Mouse (Mus musculus) limb, embryonic 12.5 days (tissue): ENCODE results near the gene Anxa9. TPM values are rescaled to one million over a fixed set of nuclear protein-coding genes. Genes with fewer than 3 reads are reported as not detected.

Source experiments
- ATAC-seq: fragments of 200-750 bp; cut with Nextera tagmentation; 2 replicates; pipeline ENCODE4 v1.8.0; 2017; ENCODE audit warnings: low read depth, moderate TSS enrichment; ENCODE audit not compliant: insufficient number of reproducible peaks, insufficient read depth, low FRiP score, low TSS enrichment
- H3K27ac ChIP-seq: fragments of 300-500 bp; sonication (generic); 2 replicates; pipeline ENCODE4 v1.5.1; 2016; ENCODE audit warnings: mild to moderate bottlenecking, moderate library complexity
- H3K27me3 ChIP-seq: fragments of 300-500 bp; sonication (generic); 2 replicates; pipeline ENCODE4 v1.6.1; 2016; ENCODE audit warnings: mild to moderate bottlenecking, moderate library complexity
- H3K36me3 ChIP-seq: fragments of 300-500 bp; sonication (generic); 2 replicates; pipeline ENCODE4 v1.6.1; 2016; ENCODE audit warnings: mild to moderate bottlenecking, moderate library complexity
- H3K4me1 ChIP-seq: fragments of 300-500 bp; sonication (generic); replicated peaks from 2 replicates; pipeline ENCODE4 v1.6.1; 2016
- H3K4me2 ChIP-seq: fragments of 300-500 bp; sonication (generic); 2 replicates; pipeline ENCODE4 v1.6.1; 2016; ENCODE audit warnings: mild to moderate bottlenecking, moderate library complexity
- H3K4me3 ChIP-seq: fragments of 300-500 bp; sonication (generic); replicated peaks from 2 replicates; pipeline ENCODE4 v1.5.1; 2016; ENCODE audit warnings: mild to moderate bottlenecking
- H3K9ac ChIP-seq: fragments of 300-500 bp; sonication (generic); replicated peaks from 2 replicates; pipeline ENCODE4 v1.6.1; 2016; ENCODE audit warnings: mild to moderate bottlenecking, moderate library complexity
- H3K9me3 ChIP-seq: fragments of 300-500 bp; sonication (generic); 2 replicates; pipeline ENCODE4 v1.6.1; 2016; ENCODE audit warnings: mild to moderate bottlenecking, moderate library complexity
- WGBS: fragments of 180-500 bp; shearing (Covaris S2); methylation state at CpG from one replicate; pipeline ENCODE4 v1.1.7; 2016; 5-methylcytosine and 5-hydroxymethylcytosine counted together
- polyA plus RNA-seq: library from polyadenylated mRNA; unstranded; fragments of >200 nt; fragmentation: Nextera tagmentation; extraction: Ambion mirVana; gene quantifications from 2 replicates; pipeline ENCODE4 v1.2.1, GENCODE M21; 2016

Anxa9 gene
- polyA plus RNA-seq, 1 experiment from 2014 or later, result 1.8 TPM

- Histone ChIP-seq H3K4me3 (no peak overlapping the region), H3K9ac (no peak overlapping the region)
- 74% methylated on average over 6 of the region's 6 CpGs for WGBS
Measured at GRCm38 (mm10) chr3:95312623-95313022, 5.6 kb upstream of the Anxa9 start.

GRCm38 (mm10) chr3:95310968-95311882 lies 4.2 kb upstream of the Anxa9 start:
- H3K27me3 ChIP-seq, result no peaks in the 10 kb centered on the region
- no peak for ATAC-seq
- H3K9ac ChIP-seq, result no peak overlapping the region
- no peak overlapping the region; the same call in 1 of the 2 replicates for H3K27ac ChIP-seq
- peaks cover 5% of the 10 kb centered on the region for H3K4me1 ChIP-seq
- no peaks in the 10 kb centered on the region for H3K9me3 ChIP-seq
- H3K4me3 ChIP-seq, result no peak overlapping the region
- WGBS, result 67% methylated on average over 9 of the region's 9 CpGs
- H3K36me3 ChIP-seq, result no peaks in the 10 kb centered on the region
- H3K4me2 ChIP-seq, result no peak overlapping the region

More at GRCm38 (mm10) chr3:95312623-95313022, 5.6 kb upstream of the Anxa9 start:
- H3K4me1 ChIP-seq, result peaks cover 14% of the 10 kb centered on the region
- no peaks in the 10 kb centered on the region for H3K9me3 ChIP-seq
- H3K36me3 ChIP-seq, result no peaks in the 10 kb centered on the region; the same call in 1 of the 2 replicates
- no peak overlapping the region for H3K4me2 ChIP-seq
- no peak overlapping the region for H3K27ac ChIP-seq
- no peaks in the 10 kb centered on the region for H3K27me3 ChIP-seq
- ATAC-seq, result no peak

GRCm38 (mm10) chr3:95310496-95310895 lies 3.5 kb upstream of the Anxa9 start:
- 73% methylated on average over 3 of the region's 3 CpGs for WGBS
- Histone ChIP-seq H3K4me2 (no peak overlapping the region), H3K36me3 (no peaks in the 10 kb centered on the region), H3K4me3 (no peak overlapping the region), H3K9me3 (no peaks in the 10 kb centered on the region), H3K27me3 (no peaks in the 10 kb centered on the region), H3K9ac (no peak overlapping the region), H3K27ac (no peak overlapping the region), H3K4me1 (no peaks in the 10 kb centered on the region)
- no peak for ATAC-seq

GRCm38 (mm10) chr3:95306244-95306643 lies 732 bp downstream of the Anxa9 start:
- H3K36me3 ChIP-seq, result no peaks in the 10 kb centered on the region
- no peak overlapping the region for H3K9ac ChIP-seq
- WGBS, result 86% methylated on average over 4 of the region's 4 CpGs
- no peak for ATAC-seq
- H3K4me1 ChIP-seq, result peaks cover 4% of the 10 kb centered on the region; the same call in 1 of the 2 replicates
- no peaks in the 10 kb centered on the region for H3K27me3 ChIP-seq
- H3K27ac ChIP-seq, result no peak overlapping the region
- H3K9me3 ChIP-seq, result no peaks in the 10 kb centered on the region
- no peak overlapping the region for H3K4me3 ChIP-seq
- H3K4me2 ChIP-seq, result no peak overlapping the region

- no peak for ATAC-seq
- H3K4me1 ChIP-seq, result peaks cover 6% of the 10 kb centered on the region
- no peaks in the 10 kb centered on the region for H3K9me3 ChIP-seq
- no peak overlapping the region for H3K4me2 ChIP-seq
- H3K27me3 ChIP-seq, result no peaks in the 10 kb centered on the region
- no peak overlapping the region for H3K4me3 ChIP-seq
- 81% methylated on average over 3 of the region's 3 CpGs for WGBS
- peaks cover 14% of the 10 kb centered on the region for H3K36me3 ChIP-seq
- no peak overlapping the region for H3K27ac ChIP-seq
- H3K9ac ChIP-seq, result no peak overlapping the region
Measured at GRCm38 (mm10) chr3:95301204-95301796, 5.7 kb downstream of the Anxa9 start.

- no peak overlapping the region for H3K27ac ChIP-seq
- WGBS, result 90% methylated on average over 7 of the region's 7 CpGs
- H3K4me1 ChIP-seq, result peaks cover 14% of the 10 kb centered on the region
- H3K4me2 ChIP-seq, result no peak overlapping the region
- H3K4me3 ChIP-seq, result no peak overlapping the region
- H3K9me3 ChIP-seq, result no peaks in the 10 kb centered on the region
- H3K36me3 ChIP-seq, result peaks cover 41% of the 10 kb centered on the region
- H3K9ac ChIP-seq, result no peak overlapping the region
- H3K27me3 ChIP-seq, result no peaks in the 10 kb centered on the region
- ATAC-seq, result no peak
Measured at GRCm38 (mm10) chr3:95298018-95298417, 9.0 kb downstream of the Anxa9 start.

- WGBS, result 4% methylated on average over 5 of the region's 5 CpGs
- ATAC-seq, result no peak
- H3K4me2 ChIP-seq, result peak overlapping the region; percentile 13; the same call in 1 of the 2 replicates
- H3K9ac ChIP-seq, result no peak overlapping the region
- no peaks in the 10 kb centered on the region for H3K27me3 ChIP-seq
- no peak overlapping the region for H3K27ac ChIP-seq
- peaks cover 9% of the 10 kb centered on the region for H3K4me1 ChIP-seq
- H3K36me3 ChIP-seq, result peaks cover 60% of the 10 kb centered on the region
- no peaks in the 10 kb centered on the region for H3K9me3 ChIP-seq
- no peak overlapping the region for H3K4me3 ChIP-seq
Measured at GRCm38 (mm10) chr3:95296103-95296469, 10.9 kb downstream of the Anxa9 start.

- H3K27ac ChIP-seq, result no peak overlapping the region
- 73% methylated on average over 11 of the region's 11 CpGs for WGBS
Measured at GRCm38 (mm10) chr3:95295321-95296102, 11.5 kb downstream of the Anxa9 start.

GRCm38 (mm10) chr3:95294718-95295117 lies 12.3 kb downstream of the Anxa9 start:
- 83% methylated on average over 5 of the region's 5 CpGs for WGBS
- Histone ChIP-seq H3K4me2 (no peak overlapping the region), H3K9ac (no peak overlapping the region), H3K4me3 (no peak overlapping the region), H3K27me3 (no peaks in the 10 kb centered on the region), H3K9me3 (no peaks in the 10 kb centered on the region), H3K27ac (no peak overlapping the region), H3K36me3 (peaks cover 74% of the 10 kb centered on the region), H3K4me1 (peaks cover 9% of the 10 kb centered on the region)
- no peak for ATAC-seq

More at GRCm38 (mm10) chr3:95295321-95296102, 11.5 kb downstream of the Anxa9 start:
- peaks cover 66% of the 10 kb centered on the region for H3K36me3 ChIP-seq
- H3K4me3 ChIP-seq, result no peak overlapping the region
- H3K27me3 ChIP-seq, result no peaks in the 10 kb centered on the region
- no peaks in the 10 kb centered on the region for H3K9me3 ChIP-seq
- H3K9ac ChIP-seq, result no peak overlapping the region
- ATAC-seq, result peak; percentile 49; the same call in 1 of the 2 replicates
- H3K4me2 ChIP-seq, result 0 out of 2 replicates have a peak overlapping the region, but pooled peaks have one; percentile 13
- peaks cover 9% of the 10 kb centered on the region for H3K4me1 ChIP-seq

GRCm38 (mm10) chr3:95294316-95294715 lies 12.7 kb downstream of the Anxa9 start:
- Histone ChIP-seq H3K36me3 (peaks cover 78% of the 10 kb centered on the region), H3K27ac (no peak overlapping the region), H3K4me3 (no peak overlapping the region), H3K4me1 (peaks cover 9% of the 10 kb centered on the region), H3K9me3 (no peaks in the 10 kb centered on the region), H3K27me3 (no peaks in the 10 kb centered on the region), H3K9ac (no peak overlapping the region), H3K4me2 (no peak overlapping the region)
- no peak for ATAC-seq
- 92% methylated on average over 7 of the region's 7 CpGs for WGBS

- no peak overlapping the region for H3K4me2 ChIP-seq
- H3K36me3 ChIP-seq, result peaks cover 86% of the 10 kb centered on the region
- H3K27me3 ChIP-seq, result no peaks in the 10 kb centered on the region
- 79% methylated on average over 11 of the region's 11 CpGs for WGBS
- H3K4me1 ChIP-seq, result peaks cover 9% of the 10 kb centered on the region
- H3K9ac ChIP-seq, result no peak overlapping the region
- no peak for ATAC-seq
- no peak overlapping the region for H3K4me3 ChIP-seq
- no peak overlapping the region for H3K27ac ChIP-seq
- H3K9me3 ChIP-seq, result no peaks in the 10 kb centered on the region
Measured at GRCm38 (mm10) chr3:95293537-95293936, 13.4 kb downstream of the Anxa9 start.
